Mouse (Mus musculus): ENCODE results near the gene Fam172a. TPM values are rescaled to one million over a fixed set of nuclear protein-coding genes. Genes with fewer than 3 reads are reported as not detected.
A peak's percentile ranks its signal among the peaks of the same experiment; 100 is the strongest.

Fam172a gene
- total and polyA plus RNA-seq, 2 experiments from 2014 or later = 22.1 to 37.6 TPM

GRCm38 (mm10) chr13:78205426-78205825 is 503.6 kb downstream of the Fam172a start:
- Histone ChIP-seq H3K4me1 (ENCODE audit: insufficient read depth, low read length) (peaks cover 8% of the 10 kb centered on the region; the same call in 1 of the 2 replicates), H3K27me3 (ENCODE audit: insufficient read depth, low read length) (no peaks in the 10 kb centered on the region), H3K9me3 (ENCODE audit: low read length) (no peaks in the 10 kb centered on the region), H3K27ac (no peak overlapping the region), H3K9ac (replicated peaks; ENCODE audit: low read length) (no peak overlapping the region), H3K4me3 (ENCODE audit: low read length) (no peak overlapping the region), H3K4me2 (ENCODE audit: low read depth, low read length) (peak overlapping the region; percentile 87; the same call in 1 of the 2 replicates), H3K36me3 (ENCODE audit: insufficient read depth, low read length) (no peaks in the 10 kb centered on the region)
- ATAC-seq = no peak
- DNase-seq (ENCODE audit: low spot score) = peak; percentile 1
- TF ChIP-seq CTCF (IDR thresholded peaks at IDR 0.05; ENCODE audit: low read depth) = no peak

DNA sequence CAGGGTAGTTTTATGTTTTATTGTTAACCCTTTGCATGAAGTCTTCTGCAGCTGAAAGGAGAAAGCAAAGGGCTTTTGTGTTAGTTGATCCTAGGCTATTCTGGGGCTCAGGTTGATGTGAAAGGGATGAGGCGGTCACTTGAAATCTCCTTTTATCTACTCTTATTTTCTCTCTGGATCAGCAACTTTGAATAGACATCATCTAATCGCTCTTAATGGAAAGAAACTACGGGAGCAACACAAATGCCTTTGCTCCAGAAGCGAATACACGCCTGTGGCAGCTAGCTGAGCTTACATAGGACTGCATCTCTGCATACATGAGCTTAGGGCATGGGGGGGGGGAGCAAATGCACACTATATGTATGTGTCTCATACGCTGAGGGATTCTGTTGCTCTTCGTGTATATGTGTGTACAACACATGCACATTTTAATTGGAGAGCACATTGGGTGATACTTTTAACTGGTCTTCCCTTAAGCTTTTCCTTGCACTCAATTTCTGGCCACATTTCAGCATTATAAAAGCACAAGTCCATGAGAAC is 505.1 kb downstream of the Fam172a start:
- no peak for ATAC-seq
- H3K4me3 ChIP-seq (ENCODE audit: low read length) = no peak overlapping the region
- no peaks in the 10 kb centered on the region for H3K27me3 ChIP-seq (ENCODE audit: insufficient read depth, low read length)
- H3K9me3 ChIP-seq (ENCODE audit: low read length) = no peaks in the 10 kb centered on the region
- peak overlapping the region; percentile 94 for H3K4me2 ChIP-seq (ENCODE audit: low read depth, low read length)
- 28% methylated on average over 7 of the region's 7 CpGs for WGBS
- peak overlapping the region; percentile 26; the same call in 1 of the 2 replicates for H3K27ac ChIP-seq
- TF ChIP-seq CTCF (IDR thresholded peaks at IDR 0.05; ENCODE audit: low read depth) = no peak
- peaks cover 11% of the 10 kb centered on the region; the same call in 1 of the 2 replicates for H3K4me1 ChIP-seq (ENCODE audit: insufficient read depth, low read length)
- no peak for DNase-seq (ENCODE audit: low spot score)
- no peak overlapping the region for H3K9ac ChIP-seq (replicated peaks; ENCODE audit: low read length)
- H3K36me3 ChIP-seq (ENCODE audit: insufficient read depth, low read length) = no peaks in the 10 kb centered on the region

- no peak for TF ChIP-seq CTCF (IDR thresholded peaks at IDR 0.05; ENCODE audit: low read depth)
- Histone ChIP-seq H3K4me1 (ENCODE audit: insufficient read depth, low read length) (peaks cover 11% of the 10 kb centered on the region; the same call in 1 of the 2 replicates), H3K27ac (peak overlapping the region; percentile 75), H3K36me3 (ENCODE audit: insufficient read depth, low read length) (no peaks in the 10 kb centered on the region), H3K27me3 (ENCODE audit: insufficient read depth, low read length) (no peaks in the 10 kb centered on the region), H3K9me3 (ENCODE audit: low read length) (no peaks in the 10 kb centered on the region), H3K4me2 (ENCODE audit: low read depth, low read length) (peak overlapping the region; percentile 94), H3K9ac (replicated peaks; ENCODE audit: low read length) (peak overlapping the region; percentile 18; the same call in 1 of the 2 replicates), H3K4me3 (ENCODE audit: low read length) (no peak overlapping the region; the same call in 1 of the 2 replicates)
- ATAC-seq (peak; percentile 24; the same call in 1 of the 2 replicates), DNase-seq (ENCODE audit: low spot score) (peak; percentile 83)
- WGBS = 18% methylated on average over 12 of the region's 12 CpGs
These were observed 506.2 kb downstream of the Fam172a start for GRCm38 (mm10) chr13:78207796-78208645.

DNA sequence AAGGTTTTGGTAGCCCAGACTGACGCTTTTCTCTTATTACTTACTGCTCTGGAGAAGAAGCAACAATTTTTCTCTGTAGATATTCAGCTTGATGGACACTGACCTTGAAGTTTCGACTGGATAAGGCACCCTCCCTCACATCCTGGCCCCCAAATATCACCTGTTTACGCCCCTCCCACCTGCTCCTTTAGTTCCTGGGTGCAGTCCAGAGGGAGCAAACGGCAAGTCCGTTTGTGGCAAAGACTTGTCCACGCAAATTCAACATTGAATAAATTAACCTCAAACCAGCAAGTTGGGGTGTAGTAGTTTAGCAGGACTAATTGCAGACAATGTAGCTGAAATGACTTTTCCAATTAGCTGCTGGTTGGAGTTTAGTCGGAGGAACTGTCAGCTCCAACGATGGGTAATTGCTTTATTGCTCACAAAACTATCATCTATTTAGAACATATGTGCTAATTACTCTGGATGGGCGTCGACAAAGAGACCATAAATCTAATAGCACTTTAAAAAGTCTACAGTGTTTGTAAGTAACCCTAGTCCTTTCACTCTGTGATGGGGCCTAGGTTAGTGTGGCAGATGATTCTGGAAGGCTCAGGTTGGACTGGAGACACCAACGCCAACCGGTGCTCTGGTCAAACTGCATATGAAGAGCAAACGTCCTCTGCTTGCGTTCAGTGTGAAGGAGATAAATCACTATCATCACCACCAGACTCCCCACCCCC is 507.0 kb downstream of the Fam172a start:
- no peaks in the 10 kb centered on the region for H3K36me3 ChIP-seq (ENCODE audit: insufficient read depth, low read length)
- peak overlapping the region; percentile 94 for H3K4me2 ChIP-seq (ENCODE audit: low read depth, low read length)
- no peaks in the 10 kb centered on the region for H3K9me3 ChIP-seq (ENCODE audit: low read length)
- no peak overlapping the region for H3K9ac ChIP-seq (replicated peaks; ENCODE audit: low read length)
- H3K27ac ChIP-seq = peak overlapping the region; percentile 75; the same call in 1 of the 2 replicates
- 25% methylated on average over 14 of the region's 14 CpGs for WGBS
- H3K27me3 ChIP-seq (ENCODE audit: insufficient read depth, low read length) = no peaks in the 10 kb centered on the region
- peak overlapping the region; percentile 42; the same call in 1 of the 2 replicates for H3K4me3 ChIP-seq (ENCODE audit: low read length)
- TF ChIP-seq CTCF (IDR thresholded peaks at IDR 0.05; ENCODE audit: low read depth) = no peak
- ATAC-seq (no peak), DNase-seq (ENCODE audit: low spot score) (peak; percentile 7)
- H3K4me1 ChIP-seq (ENCODE audit: insufficient read depth, low read length) = peaks cover 11% of the 10 kb centered on the region; the same call in 1 of the 2 replicates

DNA sequence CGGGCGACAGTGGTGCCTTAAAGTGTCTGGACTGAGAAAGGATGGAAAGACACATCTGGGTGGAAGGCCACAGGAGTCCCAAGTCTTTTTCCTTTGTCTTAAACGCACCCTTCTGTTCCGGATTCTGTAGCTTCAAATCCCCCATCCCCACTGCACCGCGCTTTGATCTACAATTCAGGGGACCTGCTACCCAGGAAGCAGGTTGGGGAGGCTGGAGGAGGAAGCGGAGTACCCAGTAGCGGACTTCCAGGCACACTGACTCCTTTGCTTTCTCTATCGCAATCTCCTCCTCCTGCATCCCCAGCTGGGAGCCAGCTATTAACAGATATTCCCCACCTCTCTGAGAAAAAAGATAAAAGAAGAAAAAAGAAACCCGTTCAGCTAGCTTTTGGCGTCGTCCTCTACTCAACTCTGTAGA is 507.8 kb downstream of the Fam172a start:
- no peak for TF ChIP-seq CTCF (IDR thresholded peaks at IDR 0.05; ENCODE audit: low read depth)
- peak overlapping the region; percentile 52 for H3K9ac ChIP-seq (replicated peaks; ENCODE audit: low read length)
- DNase-seq (ENCODE audit: low spot score) (peak; percentile 44), ATAC-seq (no peak; the same call in 1 of the 2 replicates)
- H3K27ac ChIP-seq = peak overlapping the region; percentile 75
- WGBS = 4% methylated on average over 12 of the region's 12 CpGs
- H3K4me1 ChIP-seq (ENCODE audit: insufficient read depth, low read length) = peaks cover 11% of the 10 kb centered on the region; the same call in 1 of the 2 replicates
- peak overlapping the region; percentile 94 for H3K4me2 ChIP-seq (ENCODE audit: low read depth, low read length)
- H3K27me3 ChIP-seq (ENCODE audit: insufficient read depth, low read length) = no peaks in the 10 kb centered on the region
- no peaks in the 10 kb centered on the region for H3K9me3 ChIP-seq (ENCODE audit: low read length)
- H3K4me3 ChIP-seq (ENCODE audit: low read length) = peak overlapping the region; percentile 42
- no peaks in the 10 kb centered on the region for H3K36me3 ChIP-seq (ENCODE audit: insufficient read depth, low read length)

GRCm38 (mm10) chr13:78210029-78210747 is 508.4 kb downstream of the Fam172a start:
- DNase-seq (ENCODE audit: low spot score) = peak; percentile 67

More at GRCm38 (mm10) chr13:78210029-78210747, 508.4 kb downstream of the Fam172a start:
- H3K27me3 ChIP-seq (ENCODE audit: insufficient read depth, low read length) = no peaks in the 10 kb centered on the region
- H3K4me3 ChIP-seq (ENCODE audit: low read length) = peak overlapping the region; percentile 42
- peak overlapping the region; percentile 52 for H3K9ac ChIP-seq (replicated peaks; ENCODE audit: low read length)
- no peak for TF ChIP-seq CTCF (IDR thresholded peaks at IDR 0.05; ENCODE audit: low read depth)
- WGBS = 1% methylated on average over 38 of the region's 38 CpGs
- H3K36me3 ChIP-seq (ENCODE audit: insufficient read depth, low read length) = no peaks in the 10 kb centered on the region
- ATAC-seq = peak; percentile 57
- peaks cover 11% of the 10 kb centered on the region; the same call in 1 of the 2 replicates for H3K4me1 ChIP-seq (ENCODE audit: insufficient read depth, low read length)
- H3K4me2 ChIP-seq (ENCODE audit: low read depth, low read length) = peak overlapping the region; percentile 94
- H3K9me3 ChIP-seq (ENCODE audit: low read length) = no peaks in the 10 kb centered on the region
- peak overlapping the region; percentile 75 for H3K27ac ChIP-seq
